In genomic region chr2:160378271-160378670, GRCm38 (mm10) we compare ENCODE assay signal across 9 mouse cellular contexts. TPM values are rescaled to one million over a fixed set of nuclear protein-coding genes. Genes with fewer than 3 reads are reported as not detected.
DNase-seq lines count a peak whose midpoint lies in the region; ATAC-seq and TF ChIP-seq lines count a peak whose summit lies in the region.
"Had no signal": no experiment of that assay in that cellular context is flagged by ENCODE, and none has a peak within 500 bp of the region (broad histone marks: within the 10 kb centered on the region; RNA-seq: fewer than 3 reads in every experiment).

No protein-coding gene starts in this region.

- H3K4me3 ChIP-seq in kidney, adult 2 months (ENCODE audit: insufficient read depth, low read depth, low read length) = no peak overlapping the region
- H3K4me3 ChIP-seq: liver, embryonic 13.5 days had no signal

- intact Hi-C loops in left cerebral cortex, postnatal 14 days (cut with DNase I) = loop anchor here (5.0 kb wide), 1 partner anchor 199 kb away; no protein-coding TSS in a partner anchor
- intact Hi-C loops in left cerebral cortex, postnatal 36 days (cut with DNase I) = loop anchor here (5.0 kb wide), 1 partner anchor 199 kb away; no protein-coding TSS in a partner anchor

- WGBS in kidney, adult 2 months = 51% methylated on average over 4 of the region's 4 CpGs

- peak; percentile 50 to 60 for DNase-seq in adrenal gland, adult 18-20 months (ENCODE audit: low spot score in 2 of 2)
- no peak for DNase-seq in adrenal gland, adult 2 months
- DNase-seq in left cerebral cortex, postnatal 14 days (ENCODE audit: low spot score in 2 of 2) = peak; percentile 30 to 65
- no peak for DNase-seq in left cerebral cortex, postnatal 36 days (ENCODE audit: low spot score in 2 of 2)
- DNase-seq in adrenal gland, postnatal 25 days = peak; percentile 59
- DNase-seq in kidney, adult 2 months = peak; percentile 53
- no peak for DNase-seq in yolk sac, embryonic 10.5 days (ENCODE audit: low spot score)
- DNase-seq: liver, embryonic 13.5 days had no signal

- H3K4me1 ChIP-seq in kidney, adult 2 months (ENCODE audit: control insufficient read depth, insufficient read depth, low read length) = no peaks in the 10 kb centered on the region
- H3K4me1 ChIP-seq: liver, embryonic 13.5 days had no signal

- no peaks in the 10 kb centered on the region for H3K36me3 ChIP-seq in kidney, adult 2 months (ENCODE audit: control insufficient read depth, insufficient read depth, low read length)
- H3K36me3 ChIP-seq: liver, embryonic 13.5 days had no signal

- H3K27ac ChIP-seq in kidney, adult 2 months (ENCODE audit: insufficient read depth, low read depth, low read length) = no peak overlapping the region
- H3K27ac ChIP-seq: liver, embryonic 13.5 days had no signal

- no peaks in the 10 kb centered on the region for H3K27me3 ChIP-seq in kidney, adult 2 months (replicated peaks; ENCODE audit: control insufficient read depth, insufficient read depth, low read length)

- TF ChIP-seq POLR2A in kidney, adult 2 months (IDR thresholded peaks at IDR 0.05; ENCODE audit: low read depth, low read length) = no peak

- peak; percentile 81 for TF ChIP-seq CTCF in kidney, adult 2 months (conservative IDR thresholded peaks at IDR 0.05; ENCODE audit: insufficient read depth, insufficient read length, low read depth, low read length)

- ATAC-seq in megakaryocyte-erythroid progenitor cell, adult 5-6 weeks (replicated peaks; ENCODE audit: low FRiP score, low TSS enrichment, poor library complexity, severe bottlenecking) = peak; percentile 82

RNA-seq across cellular contexts. Expression of gene Mafb, which starts 11.4 kb away (rescaled TPM):
- 10 to 100 TPM; 17.9 to 19.8 TPM for total RNA-seq in adrenal gland, adult 18-20 months (2021)
- 10 to 100 TPM; 18.0 to 18.1 TPM for total RNA-seq in adrenal gland, adult 2 months (2021)
- polyA plus RNA-seq in adrenal gland, adult 2 months (2012; rRNA removed) = 11.4 and 13.1 TPM in 2 replicates
- 10 to 100 TPM; 19.3 to 20.2 TPM for total RNA-seq in left cerebral cortex, postnatal 14 days (2021)
- total RNA-seq in left cerebral cortex, postnatal 36 days (2021) = 10 to 100 TPM; 17.8 to 20.6 TPM
- total RNA-seq in adrenal gland, postnatal 25 days (2021) = 9.4 and 9.7 TPM in 2 replicates
- polyA plus RNA-seq in kidney, adult 2 months (2012; rRNA removed) = 8.0 and 8.5 TPM in 2 replicates
- not detected in 2 replicates for total RNA-seq in megakaryocyte-erythroid progenitor cell, adult 5-6 weeks (2014; fragmentation: Nextera tagmentation)
- total RNA-seq in megakaryocyte-erythroid progenitor cell, adult 5-6 weeks (2017) = 0.27 and 0.28 TPM in 2 replicates

RNA-seq across cellular contexts. Expression of gene Gm826, which starts 44.3 kb away (rescaled TPM):
- 1 to 10 TPM; 1.1 to 1.3 TPM for total RNA-seq in adrenal gland, adult 18-20 months (2021)
- 1 to 10 TPM; 1.9 to 2.4 TPM for total RNA-seq in adrenal gland, adult 2 months (2021)
- 0.26 and 0.33 TPM in 2 replicates for polyA plus RNA-seq in adrenal gland, adult 2 months (2012; rRNA removed)
- not detected for total RNA-seq in left cerebral cortex, postnatal 14 days (2021)
- not detected for total RNA-seq in left cerebral cortex, postnatal 36 days (2021)
- 0.73 and 2.3 TPM in 2 replicates for total RNA-seq in adrenal gland, postnatal 25 days (2021)
- 0.25 and 0.41 TPM in 2 replicates for polyA plus RNA-seq in kidney, adult 2 months (2012; rRNA removed)
- total RNA-seq in megakaryocyte-erythroid progenitor cell, adult 5-6 weeks (2014; fragmentation: Nextera tagmentation) = not detected in 2 replicates
- not detected in 2 replicates for total RNA-seq in megakaryocyte-erythroid progenitor cell, adult 5-6 weeks (2017)

Comparison
In these comparisons a context has a peak if more than half of its experiments do, and no peak if none do; other contexts are left out.
1. DNase-seq: peak in adrenal gland, adult 18-20 months (2 of 2), left cerebral cortex, postnatal 14 days (2 of 2), adrenal gland, postnatal 25 days (single experiment) and kidney, adult 2 months (single experiment); none in adrenal gland, adult 2 months (single experiment), left cerebral cortex, postnatal 36 days (0 of 2) and yolk sac, embryonic 10.5 days (single experiment).